16 mouse cellular contexts compared by ENCODE assay signal in genomic region chr5:31627117-31627516, GRCm38 (mm10). TPM values are rescaled to one million over a fixed set of nuclear protein-coding genes. Genes with fewer than 3 reads are reported as not detected.
A peak's percentile ranks its signal among the peaks of the same experiment; 100 is the strongest.
DNase-seq lines count a peak whose midpoint lies in the region; ATAC-seq and TF ChIP-seq lines count a peak whose summit lies in the region.
"Had no signal": no experiment of that assay in that cellular context is flagged by ENCODE, and none has a peak within 500 bp of the region (broad histone marks: within the 10 kb centered on the region; RNA-seq: fewer than 3 reads in every experiment).

No protein-coding gene starts in this region.

- peak overlapping the region; percentile 56 for H3K27ac ChIP-seq in gastrocnemius, adult 2 months
- H3K27ac ChIP-seq in heart, embryonic 14.5 days (replicated peaks in 1 of 2; ENCODE audit: control insufficient read depth in 1 of 2, insufficient read depth in 1 of 2, low read depth in 2 of 2, low read length in 2 of 2) = peak overlapping the region; percentile 73 to 76
- H3K27ac ChIP-seq in layer of hippocampus, adult 2 months = no peak overlapping the region
- H3K27ac ChIP-seq: embryonic facial prominence, embryonic 15.5 days; hindbrain, embryonic 10.5 days; lung, embryonic 15.5 days had no signal

- TF ChIP-seq CTCF in gastrocnemius, adult 2 months (IDR thresholded peaks at IDR 0.05) = no peak
- TF ChIP-seq CTCF in layer of hippocampus, adult 2 months (conservative IDR thresholded peaks at IDR 0.05) = no peak

- no peak for ATAC-seq in heart, embryonic 14.5 days (ENCODE audit: insufficient number of reproducible peaks, insufficient read depth, low FRiP score, low read depth)
- ATAC-seq: activated CD4-positive, CD25-positive, alpha-beta regulatory T cell, adult 4 months; forebrain, embryonic 14.5 days had no signal

- WGBS in heart, embryonic 14.5 days = 21% methylated on average over 3 of the region's 3 CpGs

- H3K4me3 ChIP-seq in gastrocnemius, adult 2 months = no peak overlapping the region
- no peak overlapping the region for H3K4me3 ChIP-seq in heart, embryonic 14.5 days (ENCODE audit: control insufficient read depth in 1 of 2, insufficient read depth in 1 of 2, low read depth in 1 of 2, low read length in 2 of 2)
- no peak overlapping the region for H3K4me3 ChIP-seq in layer of hippocampus, adult 2 months
- H3K4me3 ChIP-seq: embryonic facial prominence, embryonic 15.5 days; hindbrain, embryonic 10.5 days; lung, embryonic 15.5 days had no signal

- no peak overlapping the region for H3K4me2 ChIP-seq in heart, embryonic 14.5 days (ENCODE audit: low read length)
- H3K4me2 ChIP-seq: embryonic facial prominence, embryonic 15.5 days; lung, embryonic 15.5 days had no signal

- H3K27me3 ChIP-seq in heart, embryonic 14.5 days (ENCODE audit: control insufficient read depth, insufficient read depth, low read length) = no peaks in the 10 kb centered on the region
- H3K27me3 ChIP-seq: embryonic facial prominence, embryonic 15.5 days; lung, embryonic 15.5 days had no signal

- peaks cover 34 to 44% of the 10 kb centered on the region in 2 experiments for H3K4me1 ChIP-seq in heart, embryonic 14.5 days (ENCODE audit: control insufficient read depth in 2 of 2, insufficient read depth in 2 of 2, low read length in 2 of 2)

- H3K9me3 ChIP-seq in heart, embryonic 14.5 days (ENCODE audit: control insufficient read depth, low read length) = no peaks in the 10 kb centered on the region
- H3K9me3 ChIP-seq: embryonic facial prominence, embryonic 15.5 days; hindbrain, embryonic 10.5 days; lung, embryonic 15.5 days had no signal

- H3K36me3 ChIP-seq in heart, embryonic 14.5 days (ENCODE audit: control insufficient read depth, insufficient read depth, low read length) = peaks cover 8% of the 10 kb centered on the region

- intact Hi-C loops in gastrocnemius, adult 2 months (cut with DNase I) = no loop called here
- intact Hi-C loops in gastrocnemius, postnatal 14 days (cut with DNase I; ENCODE audit: low total_unique reads) = no loop called here

- no peak for DNase-seq in gastrocnemius, adult 2 months
- no peak for DNase-seq in gastrocnemius, postnatal 14 days
- peak; percentile 37 for DNase-seq in ovary, postnatal 36 days (ENCODE audit: low spot score)
- no peak for DNase-seq in ovary, postnatal 14 days (ENCODE audit: low spot score)
- DNase-seq in left cerebral cortex, adult 8-10 months (ENCODE audit: low spot score in 2 of 2) = no peak
- DNase-seq in right cerebral cortex, adult 18-20 months = no peak
- no peak for DNase-seq in layer of hippocampus, adult 2 months (ENCODE audit: low spot score in 2 of 2)
- DNase-seq: B cell, adult 2 months; cerebellum, adult 11 months; thymus, postnatal 4 days had no signal

- H3K9ac ChIP-seq in heart, embryonic 14.5 days (ENCODE audit: low read length) = no peak overlapping the region
- H3K9ac ChIP-seq: embryonic facial prominence, embryonic 15.5 days; lung, embryonic 15.5 days had no signal

RNA-seq across cellular contexts. Expression of gene Mrpl33, which starts 30.4 kb away (rescaled TPM):
- total RNA-seq in gastrocnemius, adult 2 months (2021) = 100 to 1,000 TPM; 221 to 296 TPM
- 100 to 1,000 TPM; 237 TPM for total RNA-seq in gastrocnemius, postnatal 14 days (2021)
- 435 and 456 TPM in 2 replicates for polyA plus RNA-seq in heart, embryonic 14.5 days (2014; fragmentation: Nextera tagmentation; extraction: Ambion mirVana)
- 100 to 1,000 TPM in 2 of 4 experiments, 10 to 100 TPM in 2; 76.5 to 106 (median 99.6) TPM for total RNA-seq in left cerebral cortex, adult 8-10 months (2022)
- total RNA-seq in layer of hippocampus, adult 2 months (2021) = 10 to 100 TPM; 82.1 to 99.8 TPM
